Mouse (Mus musculus) brain, embryonic 14.5 days (tissue): ENCODE results near the gene Pitpnb. TPM values are rescaled to one million over a fixed set of nuclear protein-coding genes. Genes with fewer than 3 reads are reported as not detected.
A peak's percentile ranks its signal among the peaks of the same experiment; 100 is the strongest.

ENCODE experiments used
- DNase-seq: peaks from one replicate; pipeline ENCODE4 v3.0.0-alpha.2; 2011; ENCODE audit warnings: low read depth
- CTCF ChIP-seq: fragments of 200-500 bp; IDR thresholded peaks from 2 replicates; pipeline ENCODE4 v1.5.1; 2012; ENCODE audit warnings: inconsistent platforms, mild to moderate bottlenecking, moderate library complexity, borderline replicate concordance; ENCODE audit not compliant: insufficient read depth, insufficient read length; ENCODE audit errors: extremely low read depth
- POLR2A ChIP-seq: fragments of 200-500 bp; IDR thresholded peaks from 2 replicates; pipeline ENCODE4 v1.6.1; 2012; ENCODE audit warnings: mild to moderate bottlenecking, inconsistent platforms, borderline replicate concordance; ENCODE audit not compliant: poor library complexity, insufficient read depth, insufficient read length, severe bottlenecking; ENCODE audit errors: extremely low read depth
- polyA plus RNA-seq: library from polyadenylated mRNA; depleted of rRNA; stranded (reverse); fragments of >200 nt; gene quantifications from 2 replicates; pipeline ENCODE4 v1.2.3, GENCODE M21; 2012

Gene Pitpnb
- polyA plus RNA-seq, 1 experiment = 86.5 TPM

- peak; percentile 51 for DNase-seq
- TF ChIP-seq CTCF (no peak), POLR2A (no peak)
Measured at GRCm38 (mm10) chr5:111408470-111409105, 78.0 kb downstream of the Pitpnb start.

GRCm38 (mm10) chr5:111409412-111410044, 79.0 kb downstream of the Pitpnb start:
- peak; percentile 23 for DNase-seq

DNA sequence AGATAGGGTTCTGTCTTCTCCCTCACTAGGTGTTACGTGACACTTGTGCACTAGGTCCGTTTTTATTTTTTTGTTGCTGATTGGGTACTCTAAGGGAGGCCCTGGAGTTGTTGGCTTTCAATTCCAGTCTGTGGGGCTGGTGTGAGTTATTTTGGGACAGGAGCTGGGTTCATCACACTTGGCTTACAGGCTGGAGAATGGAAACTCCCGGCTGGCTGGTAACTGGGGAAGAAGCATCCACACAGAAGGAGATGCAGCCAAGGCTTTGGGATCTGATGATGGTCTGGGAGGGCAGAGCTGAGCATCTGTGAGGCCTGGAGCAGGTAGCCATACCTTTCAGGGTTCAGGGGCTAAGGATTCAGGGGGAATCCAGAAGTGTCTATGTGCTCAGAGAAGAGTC, 80.1 kb downstream of the Pitpnb start:
- TF ChIP-seq POLR2A (no peak), CTCF (no peak)
- DNase-seq = no peak

More at GRCm38 (mm10) chr5:111409412-111410044, 79.0 kb downstream of the Pitpnb start:
- TF ChIP-seq POLR2A = no peak
- TF ChIP-seq CTCF = peak; percentile 59

GRCm38 (mm10) chr5:111414192-111414591, 83.6 kb downstream of the Pitpnb start:
- TF ChIP-seq POLR2A (no peak), CTCF (peak; percentile 86)
- peak; percentile 95 for DNase-seq

DNA sequence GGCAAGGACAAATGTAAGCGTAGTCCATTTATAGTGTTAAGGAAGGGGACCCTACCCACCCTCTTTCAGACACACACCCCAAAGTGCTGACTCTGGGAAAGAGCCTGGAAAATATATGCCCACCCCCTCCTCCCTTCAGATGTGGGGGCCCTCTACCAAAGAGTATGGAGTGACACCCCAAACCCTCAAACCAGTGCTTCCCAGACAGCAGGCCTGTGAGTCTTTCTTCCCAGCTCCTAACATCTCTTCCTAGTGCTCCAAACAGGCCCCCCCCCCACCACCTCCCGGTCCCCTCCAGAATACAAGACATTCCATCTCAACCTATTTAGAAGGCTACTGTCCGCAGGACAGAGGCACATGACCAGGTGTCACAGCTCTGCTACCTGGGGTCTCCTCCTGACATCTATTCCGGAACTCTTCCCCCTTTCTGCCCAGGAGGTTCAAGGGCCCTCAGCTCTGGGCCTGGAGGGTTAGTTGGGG, 84.2 kb downstream of the Pitpnb start:
- DNase-seq = peak; percentile 44
- TF ChIP-seq POLR2A (no peak), CTCF (no peak)

DNA sequence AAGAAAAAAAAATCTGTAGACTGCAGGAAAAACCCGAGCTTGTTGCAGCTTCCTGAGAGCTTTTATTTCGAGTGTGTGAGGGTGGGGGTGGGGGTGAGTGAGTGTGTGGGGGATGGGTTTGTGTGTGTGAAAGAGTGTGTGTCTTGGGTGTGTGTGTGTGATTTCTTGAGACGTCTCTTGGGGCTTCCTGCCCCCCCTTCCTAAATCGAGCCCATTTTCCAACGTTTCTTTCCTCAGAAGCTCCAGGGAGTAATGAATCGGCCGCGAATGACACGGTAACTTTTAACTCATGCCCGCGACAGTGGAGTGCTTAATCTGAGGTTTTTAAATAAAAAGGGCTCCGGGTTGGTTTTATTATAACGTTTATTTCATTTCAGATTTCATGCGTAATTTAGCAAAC, 85.0 kb downstream of the Pitpnb start:
- DNase-seq = peak; percentile 74
- TF ChIP-seq CTCF = no peak
- TF ChIP-seq POLR2A = no peak

GRCm38 (mm10) chr5:111416048-111416447, 85.5 kb downstream of the Pitpnb start:
- TF ChIP-seq CTCF = 0 out of 2 replicates have a peak, but pooled peaks have one; percentile 16
- no peak for TF ChIP-seq POLR2A
- DNase-seq = peak; percentile 89

GRCm38 (mm10) chr5:111416591-111417374, 86.2 kb downstream of the Pitpnb start, which contains the start of gene Mn1:
TSS of gene Mn1 (plus strand) at chr5:111417362.
- DNase-seq = peak; percentile 99
- TF ChIP-seq POLR2A (peak; percentile 93; the same call in 1 of the 2 replicates), CTCF (no peak)

- TF ChIP-seq CTCF (no peak), POLR2A (no peak)
- DNase-seq = peak; percentile 57
Measured at GRCm38 (mm10) chr5:111417378-111418131, 87.0 kb downstream of the Pitpnb start.
